ENCODE assay signal across 15 mouse cellular contexts in genomic region chr17:69151281-69151680, GRCm38 (mm10).
DNase-seq lines count a peak whose midpoint lies in the region; ATAC-seq and TF ChIP-seq lines count a peak whose summit lies in the region.
"Had no signal": no experiment of that assay in that cellular context is flagged by ENCODE, and none has a peak within 500 bp of the region (broad histone marks: within the 10 kb centered on the region; RNA-seq: fewer than 3 reads in every experiment).

No protein-coding gene starts in this region.

- H3K27ac ChIP-seq in heart, postnatal 0 days (ENCODE audit: low read depth), result no peak overlapping the region
- no peak overlapping the region for H3K27ac ChIP-seq in heart, embryonic 11.5 days (ENCODE audit: low read depth, low read length)
- no peak overlapping the region for H3K27ac ChIP-seq in midbrain, embryonic 13.5 days
- H3K27ac ChIP-seq in midbrain, embryonic 11.5 days (ENCODE audit: low read depth, low read length), result no peak overlapping the region
- H3K27ac ChIP-seq in limb, embryonic 11.5 days (replicated peaks; ENCODE audit: low read depth, low read length), result no peak overlapping the region
- H3K27ac ChIP-seq: limb, embryonic 15.5 days; midbrain, embryonic 12.5 days; neural tube, embryonic 13.5 days had no signal

- no peaks in the 10 kb centered on the region for H3K9me3 ChIP-seq in heart, postnatal 0 days (replicated peaks; ENCODE audit: control insufficient read depth, low read length)
- H3K9me3 ChIP-seq in heart, embryonic 11.5 days (replicated peaks; ENCODE audit: control insufficient read depth, low read length), result no peaks in the 10 kb centered on the region
- no peaks in the 10 kb centered on the region for H3K9me3 ChIP-seq in midbrain, embryonic 13.5 days
- H3K9me3 ChIP-seq in midbrain, embryonic 11.5 days (ENCODE audit: control insufficient read depth, low read length), result no peaks in the 10 kb centered on the region
- no peaks in the 10 kb centered on the region for H3K9me3 ChIP-seq in limb, embryonic 11.5 days (ENCODE audit: control insufficient read depth, low read length)
- H3K9me3 ChIP-seq: limb, embryonic 15.5 days; midbrain, embryonic 12.5 days; neural tube, embryonic 13.5 days had no signal

- H3K27me3 ChIP-seq in heart, postnatal 0 days (ENCODE audit: control insufficient read depth, insufficient read depth, low read length), result no peaks in the 10 kb centered on the region
- H3K27me3 ChIP-seq in heart, embryonic 11.5 days (ENCODE audit: control insufficient read depth, insufficient read depth, low read length), result no peaks in the 10 kb centered on the region
- no peaks in the 10 kb centered on the region for H3K27me3 ChIP-seq in midbrain, embryonic 13.5 days
- H3K27me3 ChIP-seq in midbrain, embryonic 11.5 days (ENCODE audit: control insufficient read depth, insufficient read depth, low read length), result no peaks in the 10 kb centered on the region
- no peaks in the 10 kb centered on the region for H3K27me3 ChIP-seq in limb, embryonic 11.5 days (ENCODE audit: control insufficient read depth, insufficient read depth, low read length)
- H3K27me3 ChIP-seq: limb, embryonic 15.5 days; midbrain, embryonic 12.5 days; neural tube, embryonic 13.5 days had no signal

- TF ChIP-seq CTCF in heart, postnatal 0 days (IDR thresholded peaks at IDR 0.05; ENCODE audit: low read depth), result peak; percentile 42

- intact Hi-C loops in left cerebral cortex, postnatal 4 days (cut with DNase I), result loop anchor here (10.0 kb wide), 1 partner anchor 194 kb away; no protein-coding TSS in a partner anchor

- ATAC-seq in heart, postnatal 0 days (ENCODE audit: insufficient read depth, low read depth), result no peak
- no peak for ATAC-seq in heart, embryonic 11.5 days (replicated peaks; ENCODE audit: insufficient number of reproducible peaks, low FRiP score, low TSS enrichment)
- 0 out of 2 replicates have a peak, but pooled peaks have one; percentile 13 for ATAC-seq in midbrain, embryonic 13.5 days
- no peak for ATAC-seq in midbrain, embryonic 11.5 days (ENCODE audit: low FRiP score)
- ATAC-seq in limb, embryonic 11.5 days (ENCODE audit: insufficient number of reproducible peaks, low FRiP score, low TSS enrichment, low read depth), result no peak

- TF ChIP-seq EP300 in heart, postnatal 0 days (IDR thresholded peaks at IDR 0.05; ENCODE audit: low read depth), result no peak

- no peaks in the 10 kb centered on the region for H3K4me1 ChIP-seq in heart, postnatal 0 days (ENCODE audit: control insufficient read depth, insufficient read depth)
- peaks cover 7% of the 10 kb centered on the region; the same call in 1 of the 2 replicates for H3K4me1 ChIP-seq in heart, embryonic 11.5 days (ENCODE audit: control insufficient read depth, insufficient read depth, low read length)
- H3K4me1 ChIP-seq in midbrain, embryonic 13.5 days (replicated peaks), result peaks cover 16% of the 10 kb centered on the region
- 0 out of 2 replicates have a peak, but pooled peaks cover 1% of the 10 kb centered on the region for H3K4me1 ChIP-seq in midbrain, embryonic 11.5 days (ENCODE audit: control insufficient read depth, insufficient read depth, low read length)
- no peaks in the 10 kb centered on the region for H3K4me1 ChIP-seq in limb, embryonic 11.5 days (ENCODE audit: control insufficient read depth, insufficient read depth, low read length)
- H3K4me1 ChIP-seq: midbrain, embryonic 12.5 days had no signal

- H3K4me2 ChIP-seq in heart, postnatal 0 days (ENCODE audit: low read depth, low read length), result no peak overlapping the region
- H3K4me2 ChIP-seq in heart, embryonic 11.5 days, result no peak overlapping the region
- H3K4me2 ChIP-seq in midbrain, embryonic 13.5 days (replicated peaks), result no peak overlapping the region
- no peak overlapping the region for H3K4me2 ChIP-seq in midbrain, embryonic 11.5 days
- no peak overlapping the region for H3K4me2 ChIP-seq in limb, embryonic 11.5 days (ENCODE audit: low read depth, severe bottlenecking)
- H3K4me2 ChIP-seq: limb, embryonic 15.5 days; midbrain, embryonic 12.5 days; neural tube, embryonic 13.5 days had no signal

- no peaks in the 10 kb centered on the region for H3K36me3 ChIP-seq in heart, postnatal 0 days (replicated peaks; ENCODE audit: control insufficient read depth, insufficient read depth, low read length)
- no peaks in the 10 kb centered on the region for H3K36me3 ChIP-seq in heart, embryonic 11.5 days (ENCODE audit: control insufficient read depth, insufficient read depth, low read length)
- H3K36me3 ChIP-seq in midbrain, embryonic 13.5 days, result no peaks in the 10 kb centered on the region
- no peaks in the 10 kb centered on the region for H3K36me3 ChIP-seq in midbrain, embryonic 11.5 days (ENCODE audit: control insufficient read depth, insufficient read depth, low read length)
- H3K36me3 ChIP-seq in limb, embryonic 11.5 days (ENCODE audit: control insufficient read depth, insufficient read depth, low read length), result no peaks in the 10 kb centered on the region
- H3K36me3 ChIP-seq: limb, embryonic 15.5 days; midbrain, embryonic 12.5 days; neural tube, embryonic 13.5 days had no signal

- no peak for DNase-seq in heart, postnatal 0 days (ENCODE audit: low spot score)
- DNase-seq in midbrain, embryonic 11.5 days (ENCODE audit: low spot score, missing footprints), result no peak
- peak; percentile 77 for DNase-seq in embryo, embryonic 10 days (ENCODE audit: low spot score)
- DNase-seq in limb, embryonic 11.5 days (ENCODE audit: low spot score), result peak; percentile 51
- no peak for DNase-seq in right cerebral cortex, postnatal 14 days
- no peak for DNase-seq in left cerebral cortex, postnatal 4 days
- DNase-seq: adrenal gland, postnatal 36 days; kidney, adult 11 months; kidney, postnatal 4 days; thymus, adult 18-20 months had no signal

- H3K9ac ChIP-seq in heart, postnatal 0 days (replicated peaks; ENCODE audit: low read depth, low read length), result no peak overlapping the region
- no peak overlapping the region for H3K9ac ChIP-seq in heart, embryonic 11.5 days (ENCODE audit: low read depth, low read length)
- H3K9ac ChIP-seq in midbrain, embryonic 13.5 days (replicated peaks), result no peak overlapping the region
- H3K9ac ChIP-seq in midbrain, embryonic 11.5 days (ENCODE audit: low read length), result no peak overlapping the region
- H3K9ac ChIP-seq in limb, embryonic 11.5 days (ENCODE audit: low read length), result no peak overlapping the region
- H3K9ac ChIP-seq: limb, embryonic 15.5 days; midbrain, embryonic 12.5 days; neural tube, embryonic 13.5 days had no signal

- H3K4me3 ChIP-seq in heart, postnatal 0 days (ENCODE audit: low read depth, low read length), result no peak overlapping the region
- no peak overlapping the region for H3K4me3 ChIP-seq in heart, embryonic 11.5 days (ENCODE audit: low read depth, low read length)
- H3K4me3 ChIP-seq in midbrain, embryonic 13.5 days (replicated peaks), result no peak overlapping the region
- no peak overlapping the region for H3K4me3 ChIP-seq in midbrain, embryonic 11.5 days (ENCODE audit: low read depth, low read length)
- H3K4me3 ChIP-seq in limb, embryonic 11.5 days (ENCODE audit: low read depth, low read length), result no peak overlapping the region
- H3K4me3 ChIP-seq: limb, embryonic 15.5 days; midbrain, embryonic 12.5 days; neural tube, embryonic 13.5 days had no signal

- WGBS in heart, postnatal 0 days, result 31% methylated on average over 3 of the region's 3 CpGs
- WGBS in heart, embryonic 11.5 days (ENCODE audit: insufficient replicate concordance), result 18% methylated on average over 3 of the region's 3 CpGs
- WGBS in midbrain, embryonic 13.5 days, result 27% methylated on average over 3 of the region's 3 CpGs
- WGBS in midbrain, embryonic 11.5 days, result 49% methylated on average over 3 of the region's 3 CpGs
- 5% methylated on average over 3 of the region's 3 CpGs for WGBS in limb, embryonic 11.5 days

Comparison
In these comparisons a context has a peak if more than half of its experiments do, and no peak if none do; other contexts are left out.
1. DNase-seq: peak in embryo, embryonic 10 days (single experiment) and limb, embryonic 11.5 days (single experiment); none in heart, postnatal 0 days (single experiment), midbrain, embryonic 11.5 days (single experiment), right cerebral cortex, postnatal 14 days (single experiment) and left cerebral cortex, postnatal 4 days (single experiment).